Mouse (Mus musculus) forebrain, embryonic 13.5 days (tissue): ENCODE measurements around the gene Olfr286. TPM values are rescaled to one million over a fixed set of nuclear protein-coding genes. Genes with fewer than 3 reads are reported as not detected.
A peak's percentile ranks its signal among the peaks of the same experiment; 100 is the strongest.

Experiments used
- ATAC-seq: fragments of 200-750 bp; cut with Nextera tagmentation; 2 replicates; pipeline ENCODE4 v1.8.0; 2017
- H3K27ac ChIP-seq: fragments of 300-500 bp; sonication (generic); 2 replicates; pipeline ENCODE4 v1.5.1; 2015; ENCODE audit warnings: inconsistent platforms, mild to moderate bottlenecking, moderate library complexity
- H3K27me3 ChIP-seq: fragments of 300-500 bp; sonication (generic); 2 replicates; pipeline ENCODE4 v1.6.1; 2015; ENCODE audit warnings: mild to moderate bottlenecking, inconsistent platforms
- H3K36me3 ChIP-seq: fragments of 300-500 bp; sonication (generic); 2 replicates; pipeline ENCODE4 v1.6.1; 2015; ENCODE audit warnings: mild to moderate bottlenecking, inconsistent platforms; ENCODE audit not compliant: poor library complexity, severe bottlenecking
- H3K4me1 ChIP-seq: fragments of 300-500 bp; sonication (generic); 2 replicates; pipeline ENCODE4 v1.6.1; 2015; ENCODE audit warnings: inconsistent platforms
- H3K4me2 ChIP-seq: fragments of 300-500 bp; sonication (generic); 2 replicates; pipeline ENCODE4 v1.6.1; 2015; ENCODE audit warnings: inconsistent platforms, mild to moderate bottlenecking, moderate library complexity
- H3K4me3 ChIP-seq: fragments of 300-500 bp; sonication (generic); 2 replicates; pipeline ENCODE4 v1.5.1; 2015; ENCODE audit warnings: mild to moderate bottlenecking, inconsistent platforms
- H3K9ac ChIP-seq: fragments of 300-500 bp; sonication (generic); 2 replicates; pipeline ENCODE4 v1.6.1; 2015; ENCODE audit warnings: mild to moderate bottlenecking, inconsistent platforms
- H3K9me3 ChIP-seq: fragments of 300-500 bp; sonication (generic); replicated peaks from 2 replicates; pipeline ENCODE4 v1.6.1; 2016; ENCODE audit warnings: inconsistent platforms
- WGBS: fragments of 180-500 bp; shearing (Covaris S2); methylation state at CpG from one replicate; pipeline ENCODE4 v1.1.7; 2015; 5-methylcytosine and 5-hydroxymethylcytosine counted together
- polyA plus RNA-seq: library from polyadenylated mRNA; unstranded; fragments of >200 nt; fragmentation: Nextera tagmentation; extraction: Ambion mirVana; gene quantifications from 2 replicates; pipeline ENCODE4 v1.2.1, GENCODE M21; 2015

Olfr286 gene
- polyA plus RNA-seq, 1 experiment from 2014 or later, result not detected

DNA sequence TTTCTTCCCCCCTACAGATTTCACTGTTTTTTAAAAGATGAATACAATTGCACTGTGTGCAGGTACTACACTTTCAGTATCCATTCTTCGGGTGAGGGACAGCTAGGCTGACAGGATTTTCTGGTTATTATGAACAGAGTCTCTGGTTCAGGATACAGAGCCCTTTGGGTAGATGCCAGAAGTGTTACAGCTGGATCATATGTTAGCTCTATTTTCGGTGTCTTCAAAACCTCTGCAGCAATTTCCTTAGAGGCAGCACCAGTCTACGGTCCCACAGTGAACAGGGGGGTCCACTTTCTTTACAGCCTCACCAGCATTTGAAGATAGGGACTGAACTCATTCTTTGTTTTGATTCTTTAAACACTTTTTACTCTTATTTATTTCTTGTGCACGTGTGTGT, 49.8 kb downstream of the Olfr286 start:
- no peak for ATAC-seq
- Histone ChIP-seq H3K27ac (no peak overlapping the region), H3K4me1 (peaks cover 5% of the 10 kb centered on the region), H3K36me3 (no peaks in the 10 kb centered on the region), H3K9me3 (no peaks in the 10 kb centered on the region), H3K27me3 (peaks cover 4% of the 10 kb centered on the region), H3K4me3 (no peak overlapping the region), H3K9ac (no peak overlapping the region), H3K4me2 (no peak overlapping the region)
- WGBS, result 79% methylated on average over 4 of the region's 4 CpGs

DNA sequence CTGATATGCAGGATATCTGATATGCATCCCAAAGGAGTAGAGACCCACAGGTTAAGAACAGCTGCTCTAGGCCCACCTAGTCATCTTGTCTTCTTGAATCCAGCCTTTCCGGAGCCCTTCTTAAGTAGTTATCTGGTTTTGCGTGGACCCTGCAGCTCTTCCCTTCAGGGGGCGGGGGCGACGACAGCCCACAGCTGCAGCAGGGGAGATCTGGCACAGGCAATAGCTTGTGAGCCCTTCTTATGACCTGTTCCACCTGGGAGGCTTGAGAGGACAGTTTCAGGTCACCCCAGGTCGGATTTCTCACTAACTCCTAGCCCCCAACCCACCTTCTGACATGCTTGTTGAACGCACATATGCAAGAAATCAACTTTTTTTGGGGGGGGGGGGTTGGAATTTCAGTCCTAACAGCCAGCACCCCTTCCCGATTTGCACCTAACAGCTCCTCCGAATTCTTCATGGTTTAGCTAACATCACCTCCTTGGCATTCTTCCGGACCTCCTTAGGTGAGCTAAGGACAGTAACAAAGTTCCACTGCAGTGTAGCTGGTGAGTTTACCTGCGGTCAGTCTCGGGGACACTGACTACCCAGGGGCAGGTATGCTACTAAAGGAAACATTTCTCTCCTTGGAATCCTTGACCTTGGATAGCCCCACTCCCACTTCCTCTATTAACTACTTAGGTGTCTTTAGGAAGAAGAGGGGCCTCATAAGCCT, 52.2 kb downstream of the Olfr286 start:
- H3K36me3 ChIP-seq, result no peaks in the 10 kb centered on the region
- ATAC-seq, result no peak
- no peak overlapping the region for H3K9ac ChIP-seq
- no peak overlapping the region for H3K4me2 ChIP-seq
- no peak overlapping the region for H3K4me3 ChIP-seq
- H3K4me1 ChIP-seq, result peaks cover 5% of the 10 kb centered on the region
- no peaks in the 10 kb centered on the region for H3K9me3 ChIP-seq
- H3K27me3 ChIP-seq, result peaks cover 22% of the 10 kb centered on the region
- H3K27ac ChIP-seq, result no peak overlapping the region
- WGBS, result 74% methylated on average over 12 of the region's 12 CpGs

DNA sequence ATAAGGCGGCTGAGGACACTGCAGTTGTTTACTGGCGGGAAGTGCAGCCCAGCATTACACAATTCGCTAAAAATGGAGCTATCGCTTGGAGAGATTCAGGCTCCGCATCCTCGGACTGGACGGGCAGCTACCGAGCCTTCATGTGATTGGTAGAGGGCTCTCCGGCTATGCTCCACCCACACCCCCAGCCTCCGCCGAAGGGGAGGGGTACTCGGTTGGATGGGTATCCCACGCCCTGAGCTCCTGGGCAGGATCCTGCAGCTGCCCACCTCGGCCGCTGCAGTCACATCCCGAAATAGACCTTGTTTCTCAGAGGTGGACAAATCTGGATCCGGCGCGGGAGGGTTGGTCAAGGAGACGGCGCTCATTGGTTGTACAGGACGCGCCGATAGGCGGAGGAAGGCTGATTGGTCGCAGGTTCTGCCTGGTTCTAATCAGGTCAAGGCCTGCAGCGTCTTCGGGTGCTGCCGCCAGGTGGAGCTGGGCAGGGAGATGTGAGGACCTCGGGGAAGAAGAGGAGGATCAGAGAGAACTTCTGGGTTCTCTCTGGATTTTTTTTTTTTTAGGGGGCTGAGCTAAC, 53.0 kb downstream of the Olfr286 start:
- peaks cover 5% of the 10 kb centered on the region for H3K4me1 ChIP-seq
- H3K9ac ChIP-seq, result peak overlapping the region; percentile 61
- H3K4me3 ChIP-seq, result peak overlapping the region; percentile 54
- ATAC-seq, result peak; percentile 98
- no peaks in the 10 kb centered on the region for H3K9me3 ChIP-seq
- H3K27me3 ChIP-seq, result peaks cover 25% of the 10 kb centered on the region
- no peaks in the 10 kb centered on the region for H3K36me3 ChIP-seq
- WGBS, result 1% methylated on average over 30 of the region's 30 CpGs
- peak overlapping the region; percentile 76 for H3K4me2 ChIP-seq
- H3K27ac ChIP-seq, result peak overlapping the region; percentile 11; the same call in 1 of the 2 replicates

DNA sequence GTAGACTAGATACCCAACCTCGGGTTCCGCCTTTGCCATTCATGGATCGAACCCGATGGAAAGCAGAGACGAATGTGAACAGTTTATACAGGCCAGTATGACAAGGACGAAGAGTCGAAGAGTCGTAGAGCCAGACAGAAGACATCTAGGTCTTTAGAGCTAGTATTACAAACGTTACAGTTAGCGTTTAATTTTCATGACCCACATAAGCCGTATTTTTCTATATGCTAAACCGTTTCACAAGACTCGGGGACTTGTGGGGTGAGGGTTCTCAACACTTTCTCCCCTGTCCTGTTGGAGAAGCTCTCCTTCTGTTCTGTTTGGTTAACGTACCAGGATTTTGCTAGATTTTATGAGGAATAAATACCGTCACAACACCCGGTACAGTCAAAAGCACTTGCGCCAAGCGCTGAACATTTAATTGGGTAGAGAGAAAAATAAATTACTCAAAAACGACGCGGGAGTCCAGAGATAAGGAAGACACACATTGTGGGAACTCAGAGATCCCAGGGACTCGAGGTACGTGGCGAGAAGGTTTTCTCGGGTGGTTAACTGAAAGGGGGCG, 53.6 kb downstream of the Olfr286 start:
- Histone ChIP-seq H3K36me3 (no peaks in the 10 kb centered on the region), H3K27me3 (peaks cover 25% of the 10 kb centered on the region), H3K9ac (peak overlapping the region; percentile 61), H3K27ac (peak overlapping the region; percentile 11; the same call in 1 of the 2 replicates), H3K4me2 (peak overlapping the region; percentile 76), H3K4me1 (peaks cover 5% of the 10 kb centered on the region), H3K4me3 (peak overlapping the region; percentile 54), H3K9me3 (no peaks in the 10 kb centered on the region)
- 4% methylated on average over 26 of the region's 26 CpGs for WGBS
- no peak for ATAC-seq

DNA sequence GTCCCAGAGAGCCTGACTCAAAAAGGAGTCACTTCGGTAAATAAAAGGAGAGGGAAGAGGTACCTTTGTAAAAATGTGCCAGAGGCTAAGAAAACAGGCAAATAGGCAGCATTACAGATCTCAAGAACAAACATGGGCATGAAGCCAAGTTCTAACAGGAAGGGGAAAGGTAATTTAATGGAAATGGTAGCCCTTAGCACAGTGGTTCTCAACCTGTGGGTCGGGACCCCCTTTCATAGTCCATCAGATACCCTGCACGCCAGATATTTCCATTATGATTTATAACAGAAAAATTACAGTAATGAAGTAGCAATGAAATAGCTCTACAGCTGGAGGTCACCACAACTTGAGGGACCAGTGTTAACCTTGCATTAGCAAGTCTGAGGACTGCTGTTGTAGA, 56.9 kb downstream of the Olfr286 start:
- 80% methylated on average over 3 of the region's 3 CpGs for WGBS
- H3K9ac ChIP-seq, result no peak overlapping the region
- no peaks in the 10 kb centered on the region for H3K36me3 ChIP-seq
- H3K27me3 ChIP-seq, result peaks cover 37% of the 10 kb centered on the region
- H3K27ac ChIP-seq, result no peak overlapping the region
- H3K9me3 ChIP-seq, result no peaks in the 10 kb centered on the region
- H3K4me2 ChIP-seq, result no peak overlapping the region
- ATAC-seq, result no peak
- peaks cover 9% of the 10 kb centered on the region for H3K4me1 ChIP-seq
- H3K4me3 ChIP-seq, result no peak overlapping the region

Other genes with a start within 250 kb of the Olfr286 start
- gene Col2a1, start 229.8 kb downstream of the Olfr286 start, polyA plus RNA-seq, result 31.8 and 39.6 TPM in 2 replicates
- gene Pfkm, start 141.9 kb downstream of the Olfr286 start, polyA plus RNA-seq, result 57.7 and 67.5 TPM in 2 replicates
- 26.7 and 30.7 TPM in 2 replicates for gene Senp1, start 140.7 kb downstream of the Olfr286 start, polyA plus RNA-seq
- gene Asb8, start 68.8 kb downstream of the Olfr286 start, polyA plus RNA-seq, result 41.4 and 45.8 TPM in 2 replicates
- gene Ccdc184, start 67.3 kb downstream of the Olfr286 start, polyA plus RNA-seq, result 19.4 and 25.6 TPM in 2 replicates
- gene Olfr288, start 38.9 kb downstream of the Olfr286 start, polyA plus RNA-seq, result not detected in 2 replicates
- gene Gm44579, start 13.5 kb downstream of the Olfr286 start, polyA plus RNA-seq, result not detected in 2 replicates
- gene Olfr287, start 13.4 kb downstream of the Olfr286 start, polyA plus RNA-seq, result not detected in 2 replicates
- gene H1fnt, start 22.8 kb upstream of the Olfr286 start, polyA plus RNA-seq, result not detected in 2 replicates
- 1.8 and 2.6 TPM in 2 replicates for gene Zfp641, start 61.7 kb upstream of the Olfr286 start, polyA plus RNA-seq
- not detected in 2 replicates for gene Olfr285, start 82.9 kb upstream of the Olfr286 start, polyA plus RNA-seq
- not detected in 2 replicates for gene Olfr284, start 106.5 kb upstream of the Olfr286 start, polyA plus RNA-seq
- gene Olfr283, start 146.5 kb upstream of the Olfr286 start, polyA plus RNA-seq, result not detected in 2 replicates
- gene Olfr282, start 196.8 kb upstream of the Olfr286 start, polyA plus RNA-seq, result not detected in 2 replicates
- gene Olfr281, start 218.1 kb upstream of the Olfr286 start, polyA plus RNA-seq, result not detected in 2 replicates
- gene OR5BS1P, start 235.4 kb upstream of the Olfr286 start, polyA plus RNA-seq, result not detected in 2 replicates
- gene Lalba, start 248.3 kb upstream of the Olfr286 start, polyA plus RNA-seq, result not detected in 2 replicates